Mouse (Mus musculus) kidney, adult 2 months (tissue): ENCODE measurements around the gene BC048679.

Source experiments
- CTCF ChIP-seq: fragments of 200-500 bp; conservative IDR thresholded peaks from 2 replicates; pipeline ENCODE4 v1.5.1; 2011; ENCODE audit warnings: low read depth, mild to moderate bottlenecking, control low read depth, low read length, moderate library complexity, mixed read lengths; ENCODE audit not compliant: insufficient read depth, insufficient read length
- POLR2A ChIP-seq: fragments of 200-500 bp; IDR thresholded peaks from one replicate; pipeline ENCODE4 v1.6.1; 2011; ENCODE audit warnings: low read depth, low read length, control low read depth

DNA sequence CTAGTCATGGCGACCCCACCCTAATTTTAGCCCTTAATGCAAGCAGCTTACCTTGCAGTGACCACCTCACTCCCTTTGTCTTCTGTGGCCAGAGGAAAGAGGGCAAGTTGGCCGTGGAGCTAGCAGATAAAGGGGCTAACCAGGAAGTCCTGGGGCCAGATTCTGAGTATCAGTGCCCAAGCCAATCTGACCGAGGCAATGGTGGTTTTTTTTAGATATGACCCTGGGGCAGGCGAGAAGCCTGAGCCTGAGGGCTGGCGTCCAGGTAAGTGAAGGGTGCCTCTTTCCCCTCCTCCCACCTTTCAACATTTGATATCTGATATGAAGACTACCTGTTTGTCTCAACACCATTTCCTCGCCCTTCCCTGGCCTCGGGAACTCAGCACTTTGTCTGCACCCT lies at the start of gene BC048679:
- TF ChIP-seq POLR2A: no peak
- TF ChIP-seq CTCF: no peak
